ENCODE assay signal across 17 mouse cellular contexts in the genomic region with DNA sequence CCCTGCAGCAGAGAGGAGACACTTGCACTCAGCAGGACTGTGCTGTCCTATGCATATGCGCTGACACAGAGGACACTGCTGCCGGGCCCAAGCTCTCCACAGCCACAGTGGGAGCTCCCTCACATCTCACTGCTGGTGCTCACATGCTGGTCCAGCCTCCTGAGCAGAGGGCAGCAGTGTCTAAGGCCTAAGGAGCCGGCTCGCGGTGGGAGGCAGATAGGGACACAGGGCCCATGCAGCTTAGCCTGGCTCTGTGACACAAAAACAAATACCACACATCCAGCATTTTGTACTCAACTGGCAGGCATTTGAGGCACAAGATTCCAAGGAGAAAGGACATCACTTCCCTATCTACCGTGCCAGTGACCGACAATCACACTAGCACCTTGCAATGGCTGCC. TPM values are rescaled to one million over a fixed set of nuclear protein-coding genes. Genes with fewer than 3 reads are reported as not detected.
"Had no signal": no experiment of that assay in that cellular context is flagged by ENCODE, and none has a peak within 500 bp of the region (broad histone marks: within the 10 kb centered on the region; RNA-seq: fewer than 3 reads in every experiment).

No protein-coding gene starts in this region.

- H3K4me3 ChIP-seq: limb, embryonic 12.5 days; limb, embryonic 15.5 days had no signal

- H3K9me3 ChIP-seq: limb, embryonic 12.5 days; limb, embryonic 15.5 days had no signal

- H3K4me2 ChIP-seq: limb, embryonic 12.5 days; limb, embryonic 15.5 days; liver, embryonic 11.5 days; lung, embryonic 14.5 days had no signal

- ATAC-seq: liver, postnatal 0 days; lung, postnatal 0 days; midbrain, embryonic 16.5 days had no signal

- H3K27me3 ChIP-seq: limb, embryonic 12.5 days; limb, embryonic 15.5 days had no signal

- H3K4me1 ChIP-seq: limb, embryonic 12.5 days; limb, embryonic 15.5 days had no signal

- H3K27ac ChIP-seq: limb, embryonic 12.5 days; limb, embryonic 15.5 days; liver, embryonic 14.5 days; macrophage had no signal

- H3K9ac ChIP-seq: limb, embryonic 12.5 days; limb, embryonic 15.5 days; liver, embryonic 14.5 days; liver, postnatal 0 days; lung, embryonic 14.5 days had no signal

- DNase-seq: kidney, adult 18-20 months; kidney, adult 9 months; kidney, postnatal 14 days; kidney, postnatal 4 days; left cerebral cortex, postnatal 4 days; liver, postnatal 0 days; lung, embryonic 14.5 days; thymus, adult 2 months; thymus, postnatal 14 days had no signal

RNA-seq across cellular contexts. Expression of a gene that starts 19.9 kb away (rescaled TPM):
- total RNA-seq: megakaryocyte-erythroid progenitor cell, adult 5-6 weeks had no signal
- polyA plus RNA-seq: macrophage had no signal
